Mouse (Mus musculus): ENCODE data around the gene Brs3. TPM values are rescaled to one million over a fixed set of nuclear protein-coding genes. Genes with fewer than 3 reads are reported as not detected.

Brs3 gene
- total RNA-seq (2017) = not detected in 3 replicates

DNA sequence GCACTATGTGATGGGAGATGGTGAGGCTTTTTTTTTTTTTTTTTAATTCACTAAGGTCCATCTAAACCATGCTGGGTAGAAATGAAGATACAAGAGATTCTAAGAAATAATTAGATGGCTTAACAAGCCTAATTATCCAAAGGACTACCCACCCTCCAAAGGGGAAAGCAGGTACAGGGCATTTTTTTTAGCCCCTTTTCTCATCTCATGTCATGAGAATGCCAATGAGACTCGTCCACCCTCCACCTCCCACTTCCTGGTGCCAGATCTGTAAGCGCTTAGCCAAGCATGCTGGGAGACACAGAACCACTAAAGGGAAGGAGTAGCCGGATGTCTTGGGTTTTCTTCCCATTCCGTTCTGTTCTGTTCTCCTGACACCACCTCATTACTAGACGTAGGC, at the start of gene Brs3:
Brs3 (plus strand) TSS at position 301 of the 400 bp plus-strand sequence.
- no peak for ATAC-seq (replicated peaks; ENCODE audit: insufficient number of reproducible peaks, low FRiP score, low TSS enrichment, poor library complexity, severe bottlenecking)

- no peak for ATAC-seq (replicated peaks; ENCODE audit: insufficient number of reproducible peaks, low FRiP score, low TSS enrichment, poor library complexity, severe bottlenecking)
These were observed 30.0 kb upstream of the Brs3 start for GRCm38 (mm10) chrX:57012891-57013290.

- no peak for ATAC-seq (replicated peaks; ENCODE audit: insufficient number of reproducible peaks, low FRiP score, low TSS enrichment, poor library complexity, severe bottlenecking)
These were observed 995 bp downstream of the Brs3 start for GRCm38 (mm10) chrX:57043869-57044268.

DNA sequence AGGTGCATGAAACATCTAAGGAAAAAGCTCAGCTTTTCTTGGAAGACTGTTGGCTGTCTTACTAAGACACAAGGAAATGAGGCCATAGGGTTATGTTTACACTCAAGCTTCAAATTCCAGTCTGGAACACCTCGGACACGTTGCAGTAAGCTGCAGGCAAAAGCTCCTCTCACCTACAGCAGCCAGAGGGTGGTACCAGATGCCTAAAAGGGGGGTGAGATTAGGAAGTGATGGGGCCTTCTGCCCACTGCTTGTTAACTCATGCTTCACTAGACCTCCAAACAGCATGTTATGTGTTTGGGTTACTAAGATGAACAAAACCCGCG, 9.9 kb downstream of the Brs3 start:
- 0 out of 2 replicates have a peak, but pooled peaks have one; percentile 43 for ATAC-seq (replicated peaks; ENCODE audit: insufficient number of reproducible peaks, low FRiP score, low TSS enrichment, poor library complexity, severe bottlenecking)

- ATAC-seq (replicated peaks; ENCODE audit: insufficient number of reproducible peaks, low FRiP score, low TSS enrichment, poor library complexity, severe bottlenecking) = peak; percentile 91
These were observed 10.5 kb downstream of the Brs3 start, which contains the start of gene Htatsf1 for GRCm38 (mm10) chrX:57053174-57053992. Htatsf1 (plus strand) TSS chrX:57053583.

- 0 out of 2 replicates have a peak, but pooled peaks have one; percentile 13 for ATAC-seq (replicated peaks; ENCODE audit: insufficient number of reproducible peaks, low FRiP score, low TSS enrichment, poor library complexity, severe bottlenecking)
These were observed 11.1 kb downstream of the Brs3 start for GRCm38 (mm10) chrX:57053993-57054385.

DNA sequence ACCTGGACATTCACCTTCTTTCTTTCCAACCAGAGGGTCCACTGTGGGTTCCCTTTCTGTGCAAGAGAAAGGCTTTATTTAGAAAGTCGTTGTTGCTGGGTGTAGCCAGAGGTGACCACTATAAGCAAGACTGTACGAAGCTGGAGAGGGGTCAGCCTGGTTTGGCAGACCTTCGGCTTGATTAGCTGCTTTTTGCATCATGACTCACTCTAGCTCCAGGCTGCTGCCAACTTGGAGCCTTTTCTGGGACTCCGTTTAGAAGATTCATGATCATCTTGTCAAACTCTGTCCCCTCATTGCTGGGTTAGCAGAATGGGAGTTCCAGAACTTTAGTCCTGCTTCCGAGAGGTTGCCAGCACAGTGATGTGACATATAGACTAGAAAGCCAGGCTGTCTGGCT, 38.6 kb downstream of the Brs3 start:
- ATAC-seq (replicated peaks; ENCODE audit: insufficient number of reproducible peaks, low FRiP score, low TSS enrichment, poor library complexity, severe bottlenecking) = no peak

DNA sequence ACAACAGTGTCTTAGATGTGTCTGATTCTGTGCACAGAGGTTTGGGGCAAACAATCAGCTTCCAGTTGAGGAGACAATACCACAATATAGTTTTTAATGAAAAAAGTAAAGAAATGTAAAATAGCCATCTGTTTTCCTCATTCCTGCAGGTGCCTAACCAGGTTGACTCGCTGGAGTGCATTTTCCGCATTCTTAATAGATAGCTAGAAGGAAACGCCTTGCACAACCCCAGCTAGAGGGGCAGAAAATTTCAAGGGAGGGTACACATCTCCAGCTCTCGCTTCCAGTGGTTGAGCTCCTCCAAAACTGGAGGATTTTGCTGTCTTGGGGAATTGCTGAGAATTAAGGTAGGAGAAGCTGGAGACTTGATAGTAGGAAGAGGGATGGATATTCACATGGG, 44.9 kb downstream of the Brs3 start, which contains the start of gene Vgll1:
Vgll1 (plus strand) TSS at position 301 of the 400 bp plus-strand sequence.
- ATAC-seq (replicated peaks; ENCODE audit: insufficient number of reproducible peaks, low FRiP score, low TSS enrichment, poor library complexity, severe bottlenecking) = no peak

Other genes starting within 250 kb of the Brs3 start
- gene Map7d3, start 220.7 kb upstream of the Brs3 start, total RNA-seq (2017) = 1.3 to 1.9 TPM in 2 of 3 replicates, not detected in the other
- gene Adgrg4, start 172.9 kb upstream of the Brs3 start, total RNA-seq (2017) = not detected in 3 replicates
- 60.6 to 68.6 TPM (median 65.6 TPM) in 3 replicates for gene Htatsf1, start 10.5 kb downstream of the Brs3 start, total RNA-seq (2017)
- gene Vgll1, start 45.0 kb downstream of the Brs3 start, total RNA-seq (2017) = not detected in 3 replicates
- 1.1 TPM in 1 of 3 replicates, not detected in the others for gene Cd40lg, start 169.1 kb downstream of the Brs3 start, total RNA-seq (2017)

Measured in monocyte, adult 5-6 weeks (primary cell).